8 mouse cellular contexts compared by ENCODE assay signal in genomic region chr9:83447771-83448170, GRCm38 (mm10). TPM values are rescaled to one million over a fixed set of nuclear protein-coding genes. Genes with fewer than 3 reads are reported as not detected.
DNase-seq lines count a peak whose midpoint lies in the region; ATAC-seq lines count a peak whose summit lies in the region.

No protein-coding gene starts in this region.

- H3K9me3 ChIP-seq in intestine, embryonic 14.5 days (ENCODE audit: control insufficient read depth, low read length): no peaks in the 10 kb centered on the region

- peaks cover 4% of the 10 kb centered on the region; the same call in 1 of the 2 replicates for H3K4me1 ChIP-seq in intestine, embryonic 14.5 days (replicated peaks; ENCODE audit: control insufficient read depth, insufficient read depth, low read length)

- peak; percentile 79 for DNase-seq in embryo, embryonic 10 days (ENCODE audit: low spot score)
- DNase-seq in gastrocnemius, postnatal 36 days: peak; percentile 20 to 33
- peak; percentile 73 for DNase-seq in intestine, embryonic 14.5 days (ENCODE audit: low spot score)
- DNase-seq in left cerebral cortex, postnatal 36 days (ENCODE audit: low spot score in 2 of 2): peak; percentile 46 to 65
- DNase-seq in right cerebral cortex, postnatal 14 days: peak; percentile 23
- peak; percentile 36 for DNase-seq in urinary bladder, postnatal 25 days (ENCODE audit: low spot score)

- peak; percentile 94 for ATAC-seq in activated CD4-positive, CD25-positive, alpha-beta regulatory T cell, adult 4 months
- ATAC-seq in intestine, embryonic 14.5 days (replicated peaks; ENCODE audit: low FRiP score, low TSS enrichment, low read depth): peak; percentile 75
- ATAC-seq in megakaryocyte progenitor cell, adult 5-6 weeks (replicated peaks; ENCODE audit: poor library complexity): peak; percentile 93

- H3K9ac ChIP-seq in intestine, embryonic 14.5 days (ENCODE audit: low read length): peak overlapping the region; percentile 51

- H3K4me3 ChIP-seq in intestine, embryonic 14.5 days (ENCODE audit: low read depth, low read length): peak overlapping the region; percentile 43

- H3K4me2 ChIP-seq in intestine, embryonic 14.5 days (ENCODE audit: low read length): peak overlapping the region; percentile 72

- intact Hi-C loops in gastrocnemius, postnatal 36 days (cut with DNase I): no loop called here
- intact Hi-C loops in left cerebral cortex, postnatal 36 days (cut with DNase I): loop anchor here (10.0 kb wide), 1 partner anchor 473 kb away; the partner anchor contains the start of gene Phip

- H3K36me3 ChIP-seq in intestine, embryonic 14.5 days (ENCODE audit: control insufficient read depth, insufficient read depth, low read length): no peaks in the 10 kb centered on the region

- 1% methylated on average over 22 of the region's 22 CpGs for WGBS in intestine, embryonic 14.5 days

- H3K27me3 ChIP-seq in intestine, embryonic 14.5 days (replicated peaks; ENCODE audit: control insufficient read depth, insufficient read depth, low read length): no peaks in the 10 kb centered on the region

- no peak overlapping the region for H3K27ac ChIP-seq in intestine, embryonic 14.5 days (ENCODE audit: low read depth)

RNA-seq across cellular contexts. Expression of gene Lca5, which starts 6.8 kb away (rescaled TPM):
- polyA plus RNA-seq in activated CD4-positive, CD25-positive, alpha-beta regulatory T cell, adult 4 months (2017; shearing (Covaris generic)): 10 to 100 TPM; 10.0 to 18.5 TPM
- total RNA-seq in gastrocnemius, postnatal 36 days (2021): under 1 TPM; 0.87 to 0.99 TPM
- polyA plus RNA-seq in intestine, embryonic 14.5 days (2014; fragmentation: Nextera tagmentation; extraction: Ambion mirVana): 16.6 and 18.0 TPM in 2 replicates
- 10 to 100 TPM; 17.9 to 18.6 TPM for total RNA-seq in left cerebral cortex, postnatal 36 days (2021)
- 0.90 and 4.4 TPM in 2 replicates for total RNA-seq in megakaryocyte progenitor cell, adult 5-6 weeks (2015)
- 0.87 and 2.8 TPM in 2 replicates for total RNA-seq in megakaryocyte progenitor cell, adult 5-6 weeks (2017)

Comparison
In these comparisons a context has a peak if more than half of its experiments do, and no peak if none do; other contexts are left out.
1. DNase-seq: peak in every context shown above with its lines; median percentile 79 in embryo, embryonic 10 days; 73 in intestine, embryonic 14.5 days; 56 in left cerebral cortex, postnatal 36 days; 36 in urinary bladder, postnatal 25 days; 26 in gastrocnemius, postnatal 36 days; 23 in right cerebral cortex, postnatal 14 days.